Mouse (Mus musculus) embryonic facial prominence, embryonic 13.5 days (tissue): ENCODE measurements around the gene Cpsf4. TPM values are rescaled to one million over a fixed set of nuclear protein-coding genes. Genes with fewer than 3 reads are reported as not detected.
"Not testable (repeated sequence)": the region's sequence is repeated elsewhere in the genome, so short reads cannot be mapped to it uniquely, and the experiment has no call there.

Source experiments
- ATAC-seq: fragments of 200-750 bp; cut with Nextera tagmentation; 2 replicates; pipeline ENCODE4 v1.8.0; 2017; ENCODE audit warnings: low read depth; ENCODE audit not compliant: insufficient number of reproducible peaks, insufficient read depth, low FRiP score, low TSS enrichment
- H3K27ac ChIP-seq: fragments of 300-500 bp; sonication (generic); 2 replicates; pipeline ENCODE4 v1.5.1; 2015; ENCODE audit warnings: moderate library complexity, mild to moderate bottlenecking, inconsistent platforms
- H3K27me3 ChIP-seq: fragments of 300-500 bp; sonication (generic); 2 replicates; pipeline ENCODE4 v1.6.1; 2015; ENCODE audit warnings: mild to moderate bottlenecking, inconsistent platforms
- H3K36me3 ChIP-seq: fragments of 300-500 bp; sonication (generic); 2 replicates; pipeline ENCODE4 v1.6.1; 2015; ENCODE audit warnings: mild to moderate bottlenecking, inconsistent platforms
- H3K4me1 ChIP-seq: fragments of 300-500 bp; sonication (generic); 2 replicates; pipeline ENCODE4 v1.6.1; 2015; ENCODE audit warnings: inconsistent platforms
- H3K4me2 ChIP-seq: fragments of 300-500 bp; sonication (generic); 2 replicates; pipeline ENCODE4 v1.6.1; 2015; ENCODE audit warnings: moderate library complexity, mild to moderate bottlenecking, inconsistent platforms
- H3K4me3 ChIP-seq: fragments of 300-500 bp; sonication (generic); 2 replicates; pipeline ENCODE4 v1.5.1; 2015; ENCODE audit warnings: mild to moderate bottlenecking, inconsistent platforms
- H3K9ac ChIP-seq: fragments of 300-500 bp; sonication (generic); 2 replicates; pipeline ENCODE4 v1.6.1; 2015; ENCODE audit warnings: mild to moderate bottlenecking, inconsistent platforms
- H3K9me3 ChIP-seq: fragments of 300-500 bp; sonication (generic); 2 replicates; pipeline ENCODE4 v1.6.1; 2016; ENCODE audit warnings: inconsistent platforms
- WGBS: fragments of 180-500 bp; shearing (Covaris S2); methylation state at CpG from one replicate; pipeline ENCODE4 v1.1.7; 2015; ENCODE audit warnings: mixed read lengths; 5-methylcytosine and 5-hydroxymethylcytosine counted together
- polyA plus RNA-seq: library from polyadenylated mRNA; unstranded; fragments of >200 nt; fragmentation: Nextera tagmentation; extraction: Ambion mirVana; gene quantifications from 2 replicates; pipeline ENCODE4 v1.2.1, GENCODE M21; 2015

Cpsf4 gene
- polyA plus RNA-seq, 1 experiment from 2014 or later, result 58.7 TPM

DNA sequence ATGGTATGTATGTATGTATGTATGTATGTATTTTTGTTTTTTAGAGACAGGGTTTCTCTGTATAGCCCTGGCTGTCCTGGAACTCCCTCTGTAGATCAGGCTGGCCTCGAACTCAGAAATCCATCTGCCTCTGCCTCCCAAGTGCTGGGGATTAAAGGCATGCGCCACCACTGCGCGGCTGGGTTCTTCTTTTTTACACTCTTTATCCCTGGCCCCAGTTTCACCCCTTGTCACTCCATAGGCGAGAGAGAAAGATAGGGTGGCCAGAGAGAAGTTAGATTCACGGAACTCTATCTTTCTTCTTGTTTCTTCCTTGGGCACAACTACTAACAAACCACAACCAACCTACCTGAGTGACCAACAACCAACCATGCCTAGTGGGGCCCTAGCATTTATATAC is 62.3 kb downstream of the Cpsf4 start:
- not testable (repeated sequence) for ATAC-seq, H3K27ac ChIP-seq, H3K9ac ChIP-seq, H3K4me2 ChIP-seq, H3K4me3 ChIP-seq, H3K9me3 ChIP-seq, H3K27me3 ChIP-seq
- peaks cover 11% of the 10 kb centered on the region for H3K36me3 ChIP-seq
- peaks cover 16% of the 10 kb centered on the region for H3K4me1 ChIP-seq
- 79% methylated on average over 6 of the region's 6 CpGs for WGBS

GRCm38 (mm10) chr5:145230641-145231040 is 63.6 kb downstream of the Cpsf4 start:
- WGBS, result 82% methylated on average over 4 of the region's 4 CpGs
- no peaks in the 10 kb centered on the region for H3K27me3 ChIP-seq
- peak overlapping the region; percentile 99 for H3K4me3 ChIP-seq
- no peak overlapping the region for H3K9ac ChIP-seq
- no peak for ATAC-seq
- peak overlapping the region; percentile 79 for H3K4me2 ChIP-seq
- peak overlapping the region; percentile 85 for H3K27ac ChIP-seq
- peaks cover 16% of the 10 kb centered on the region for H3K4me1 ChIP-seq
- H3K9me3 ChIP-seq, result no peaks in the 10 kb centered on the region
- peaks cover 25% of the 10 kb centered on the region for H3K36me3 ChIP-seq

GRCm38 (mm10) chr5:145231367-145231871 is 64.4 kb downstream of the Cpsf4 start, which contains the start of gene Zfp655:
Gene Zfp655 (plus strand): TSS chr5:145231715.
- peak within 1 kb of the TSS; percentile 99 for H3K4me3 ChIP-seq
- peak within 1 kb of the TSS; percentile 79 for H3K4me2 ChIP-seq
- WGBS, result under 1% methylated on average over 42 of the region's 42 CpGs
- H3K27ac ChIP-seq, result peak within 1 kb of the TSS; percentile 85
- no peaks in the 10 kb centered on the region for H3K27me3 ChIP-seq
- H3K4me1 ChIP-seq, result peaks cover 16% of the 10 kb centered on the region
- peak; percentile 95 for ATAC-seq
- peak within 1 kb of the TSS; percentile 99 for H3K9ac ChIP-seq
- H3K9me3 ChIP-seq, result no peaks in the 10 kb centered on the region
- peaks cover 30% of the 10 kb centered on the region for H3K36me3 ChIP-seq

Other genes starting within 250 kb of the Cpsf4 start
- gene Smurf1, start 201.4 kb upstream of the Cpsf4 start, polyA plus RNA-seq, result 15.4 and 18.0 TPM in 2 replicates
- not detected in 2 replicates for gene Gm4871, start 134.5 kb upstream of the Cpsf4 start, polyA plus RNA-seq
- not detected in 2 replicates for gene 1700018F24Rik, start 124.2 kb upstream of the Cpsf4 start, polyA plus RNA-seq
- gene Arpc1a, start 83.4 kb upstream of the Cpsf4 start, polyA plus RNA-seq, result 144 and 157 TPM in 2 replicates
- not detected in 2 replicates for gene Kpna7, start 83.2 kb upstream of the Cpsf4 start, polyA plus RNA-seq
- gene Arpc1b, start 53.0 kb upstream of the Cpsf4 start, polyA plus RNA-seq, result 177 and 178 TPM in 2 replicates
- gene Pdap1, start 27.0 kb upstream of the Cpsf4 start, polyA plus RNA-seq, result 128 and 146 TPM in 2 replicates
- gene Bud31, start 26.9 kb upstream of the Cpsf4 start, polyA plus RNA-seq, result 201 and 225 TPM in 2 replicates
- gene Ptcd1, start 105 bp upstream of the Cpsf4 start, polyA plus RNA-seq, result 19.4 and 20.9 TPM in 2 replicates
- gene Atp5j2, start 24.8 kb downstream of the Cpsf4 start, polyA plus RNA-seq, result 668 and 696 TPM in 2 replicates
- gene Zkscan14, start 34.7 kb downstream of the Cpsf4 start, polyA plus RNA-seq, result 11.2 and 11.9 TPM in 2 replicates
- gene Zkscan5, start 37.3 kb downstream of the Cpsf4 start, polyA plus RNA-seq, result 18.0 and 18.2 TPM in 2 replicates
- gene Zfp655, start 64.5 kb downstream of the Cpsf4 start, polyA plus RNA-seq, result 33.7 and 36.2 TPM in 2 replicates
- gene Zscan25, start 113.3 kb downstream of the Cpsf4 start, polyA plus RNA-seq, result 0.80 and 0.83 TPM in 2 replicates
- not detected in 2 replicates for gene Cyp3a57, start 178.1 kb downstream of the Cpsf4 start, polyA plus RNA-seq